Mouse (Mus musculus) bone marrow macrophage, adult 2 months (primary cell): ENCODE results near the gene Mup22.
"Not testable (repeated sequence)": the region's sequence is repeated elsewhere in the genome, so short reads cannot be mapped to it uniquely, and the experiment has no call there.

Source experiments
- CTCF ChIP-seq: IDR thresholded peaks from 2 replicates; pipeline ENCODE4 v1.5.1; 2012; ENCODE audit warnings: low read depth, mild to moderate bottlenecking, low read length, moderate library complexity
- POLR2A ChIP-seq: IDR thresholded peaks from 2 replicates; pipeline ENCODE4 v1.6.1; 2012; ENCODE audit warnings: mild to moderate bottlenecking, low read depth, low read length, borderline replicate concordance

DNA sequence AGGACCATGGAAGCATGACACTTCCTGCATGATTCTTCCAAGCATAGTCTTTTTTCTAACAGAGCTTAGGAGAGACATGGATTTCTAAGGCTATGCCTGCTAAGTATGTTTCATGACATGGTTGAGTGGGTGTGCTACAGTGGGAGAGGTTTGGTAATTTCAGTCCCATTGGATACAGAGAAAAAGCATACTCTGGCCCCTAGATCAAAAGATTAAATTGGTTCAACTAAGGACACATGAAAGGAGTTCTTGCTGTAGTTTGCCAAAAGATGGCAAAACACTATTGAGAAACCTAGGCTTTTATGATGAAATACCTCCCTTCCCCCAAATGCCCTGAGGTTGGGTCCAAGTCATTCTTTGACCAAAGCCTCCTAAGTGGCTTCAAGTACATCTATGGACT lies 19.6 kb upstream of the Mup22 start:
- TF ChIP-seq POLR2A, CTCF: not testable (repeated sequence)
